Mouse (Mus musculus) thymus, postnatal 14 days (tissue): ENCODE measurements around the gene Apol6.

Experiments
- DNase-seq: peaks from one replicate; pipeline ENCODE4 v3.0.0; 2021

The Apol6 gene

GRCm38 (mm10) chr15:77044597-77045320 is at the start of gene Apol6:
Gene Apol6 (plus strand): TSS chr15:77044729.
- no peak for DNase-seq

DNA sequence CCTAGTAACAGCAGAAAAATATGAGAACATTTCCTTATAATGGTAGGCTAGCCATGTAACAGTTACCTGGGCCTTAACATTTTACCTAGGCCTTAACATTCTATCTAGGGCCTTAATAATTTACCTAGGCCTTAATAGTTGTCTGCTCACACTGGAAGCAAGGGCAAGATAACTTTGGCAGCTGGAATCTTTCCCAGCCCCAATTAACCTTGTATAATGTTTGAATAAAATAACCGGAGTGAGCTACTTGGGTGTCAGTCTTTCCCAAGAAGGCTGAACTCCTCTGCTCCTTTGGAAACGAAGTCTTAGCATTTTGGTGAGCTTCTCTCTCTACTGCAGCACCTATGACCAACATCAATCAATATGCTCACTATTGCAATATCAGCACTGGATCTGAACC is 46.5 kb upstream of the Apol6 start:
- DNase-seq = no peak

DNA sequence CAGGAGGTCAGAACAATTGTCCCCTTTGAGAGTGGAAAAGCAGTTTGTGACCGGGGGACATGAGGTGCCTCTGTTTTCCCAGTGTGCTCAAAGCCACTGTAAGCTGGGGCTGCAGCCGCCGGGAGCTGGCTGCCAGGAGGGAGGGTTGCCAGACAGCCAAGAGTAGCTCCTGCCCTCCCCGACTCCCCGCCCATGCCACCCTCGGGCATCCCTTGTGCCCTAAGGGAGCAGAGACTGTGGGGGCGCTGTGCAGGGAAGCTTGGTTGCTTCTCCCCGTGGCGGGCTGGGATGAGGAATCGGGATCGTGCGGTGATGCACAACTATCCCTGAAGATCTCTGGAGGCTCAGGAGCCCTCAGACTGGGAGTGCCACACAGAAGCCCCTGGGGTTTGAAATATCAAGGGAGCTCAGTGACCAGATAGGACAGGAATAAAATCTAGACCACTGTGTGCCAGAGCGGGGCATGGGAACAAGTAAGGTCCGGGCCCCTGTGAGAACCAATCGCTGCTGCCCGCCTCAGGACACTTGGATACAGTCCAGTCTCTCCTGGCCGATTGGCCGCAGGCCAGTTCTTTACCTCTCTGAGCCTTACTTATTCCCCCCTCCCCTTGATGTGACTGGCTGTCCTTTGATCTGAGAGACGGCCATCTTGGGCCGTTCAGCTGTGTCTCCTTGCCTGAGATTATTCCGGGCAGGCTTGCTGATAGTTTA is 45.5 kb upstream of the Apol6 start:
- DNase-seq = no peak

GRCm38 (mm10) chr15:77003173-77003867 is 41.2 kb upstream of the Apol6 start:
- no peak for DNase-seq

DNA sequence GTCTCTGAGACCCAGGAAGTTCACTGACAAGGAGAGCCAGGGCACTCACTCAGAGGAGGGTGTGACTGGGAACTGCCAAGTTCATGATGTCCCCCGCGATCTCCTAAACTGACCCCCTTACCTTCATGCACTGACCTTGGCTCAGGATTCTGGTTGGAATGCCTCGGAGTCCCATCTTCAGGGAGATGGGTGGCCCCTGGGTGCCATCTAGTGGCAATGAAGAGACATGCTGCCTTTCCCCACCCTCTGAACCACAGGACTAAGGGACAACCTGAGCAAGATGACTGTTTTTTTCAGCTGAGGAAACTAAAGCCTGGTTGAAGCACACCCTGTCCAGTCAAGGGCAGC is 40.7 kb upstream of the Apol6 start:
- DNase-seq = peak; percentile 6

GRCm38 (mm10) chr15:77008851-77009250 is 35.7 kb upstream of the Apol6 start:
- no peak for DNase-seq

DNA sequence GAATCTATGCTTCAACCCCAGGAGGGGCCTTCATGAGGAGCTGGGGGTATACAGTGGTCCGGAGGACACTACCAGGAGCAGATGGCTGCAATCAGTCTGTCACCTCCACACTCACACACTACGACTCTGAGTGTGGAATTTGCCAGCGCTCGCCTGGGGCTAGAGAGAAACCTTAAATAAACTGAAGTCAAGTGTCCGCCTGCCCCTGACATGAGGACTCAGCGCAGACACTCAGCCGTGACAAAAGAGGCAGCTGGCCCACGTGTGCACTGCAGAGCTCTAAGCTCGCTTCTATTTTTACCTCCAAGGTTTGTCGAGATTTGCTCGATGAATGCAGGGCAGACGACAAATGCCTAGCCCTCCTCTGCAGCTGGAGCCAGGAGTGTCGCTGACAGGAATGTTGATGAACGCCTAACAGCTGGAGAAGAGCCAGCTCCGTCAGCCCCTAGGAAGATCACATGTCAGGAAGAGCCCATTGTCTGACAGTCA is 30.7 kb upstream of the Apol6 start:
- DNase-seq = no peak

- DNase-seq = no peak
Measured at GRCm38 (mm10) chr15:77014431-77014830, 30.1 kb upstream of the Apol6 start.

DNA sequence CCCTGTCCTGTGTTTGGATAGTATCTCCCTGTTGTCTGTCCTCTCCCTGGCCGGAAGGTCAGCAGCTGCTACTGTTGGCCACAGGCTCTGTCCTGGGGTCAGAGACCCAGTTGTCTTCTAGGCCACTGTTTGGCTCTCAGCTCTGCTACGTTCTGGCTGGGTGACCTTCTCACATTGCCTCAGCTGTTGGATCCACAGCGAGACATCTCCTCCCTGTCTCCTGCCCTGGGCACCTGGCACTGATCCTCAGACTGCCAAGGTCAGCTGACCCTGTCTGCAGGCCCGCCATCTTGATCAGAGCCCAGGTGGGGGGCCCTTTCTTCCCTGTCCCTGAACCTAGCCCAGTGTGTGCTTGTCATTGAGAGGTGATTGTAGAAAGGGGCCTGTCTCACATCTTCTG is 29.5 kb upstream of the Apol6 start:
- DNase-seq = no peak

DNA sequence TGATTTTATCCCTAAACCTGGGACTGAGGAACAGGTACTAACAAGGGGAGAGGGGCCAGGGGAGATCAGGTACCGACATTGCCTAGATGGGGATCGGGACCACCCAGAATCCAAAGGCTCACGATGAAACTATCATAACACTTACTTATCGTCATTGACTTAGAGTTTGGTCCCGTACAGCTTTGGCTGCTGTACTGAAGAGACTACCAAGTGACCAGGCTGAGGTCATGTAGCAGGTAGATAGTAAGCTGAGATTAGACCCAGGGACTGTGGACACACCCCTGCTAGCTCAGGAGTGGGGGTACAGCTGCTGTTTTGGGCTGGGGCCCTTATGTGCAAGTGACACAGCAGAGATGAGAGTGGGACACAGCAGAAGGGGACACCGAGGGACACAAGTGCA is 28.0 kb upstream of the Apol6 start:
- DNase-seq = no peak

DNA sequence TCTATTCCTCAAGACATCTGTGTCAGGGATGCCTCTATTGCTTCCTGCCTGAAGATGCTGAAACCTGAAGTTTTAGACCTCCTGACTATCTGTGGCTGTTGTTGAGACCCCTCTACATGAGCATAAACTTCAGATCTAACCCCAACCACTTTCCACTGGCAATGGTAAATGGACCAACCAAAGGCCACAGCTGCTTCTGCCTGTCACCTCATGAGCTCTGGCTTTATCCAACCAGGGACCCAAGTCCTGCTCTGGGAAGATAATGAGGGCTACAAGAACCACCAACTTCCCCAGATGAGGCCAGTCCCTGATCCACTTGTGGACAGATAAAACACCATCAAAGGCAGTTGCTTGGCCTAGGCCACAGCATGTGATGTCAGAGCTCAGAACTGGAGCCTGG is 26.6 kb upstream of the Apol6 start:
- no peak for DNase-seq

DNA sequence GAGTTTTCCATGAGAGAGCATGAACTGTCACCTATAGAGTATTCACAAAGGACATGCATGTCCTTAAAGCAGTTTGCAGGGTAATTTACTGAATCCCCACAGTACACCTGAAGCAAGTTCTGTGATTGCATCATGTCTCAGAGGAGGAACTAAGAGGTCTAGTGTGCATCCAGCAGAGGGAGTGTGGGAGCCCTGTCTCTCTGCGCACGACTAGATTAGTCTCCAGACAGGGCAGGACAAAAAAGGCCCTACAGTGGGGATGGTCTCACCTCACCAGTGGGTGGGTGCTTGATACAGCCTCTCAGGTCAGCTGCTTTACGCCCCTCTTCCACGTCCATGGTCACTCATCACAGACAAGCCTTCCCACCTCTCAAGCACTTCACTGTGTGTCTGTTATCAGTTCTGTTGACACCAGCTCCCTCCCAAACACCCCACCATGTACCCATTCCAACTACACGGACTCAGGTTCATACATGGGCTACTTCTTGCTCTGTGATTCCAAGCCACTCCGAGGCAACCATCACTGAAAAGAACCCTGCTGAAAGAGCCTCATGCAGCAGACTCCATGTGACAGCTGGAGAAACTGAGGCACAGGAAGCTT is 25.7 kb upstream of the Apol6 start:
- DNase-seq = no peak

- no peak for DNase-seq
Measured at GRCm38 (mm10) chr15:77019533-77019932, 25.0 kb upstream of the Apol6 start.

GRCm38 (mm10) chr15:77020136-77020535 is 24.4 kb upstream of the Apol6 start:
- DNase-seq = no peak

GRCm38 (mm10) chr15:77021056-77021455 is 23.5 kb upstream of the Apol6 start:
- no peak for DNase-seq

- DNase-seq = no peak
Measured at GRCm38 (mm10) chr15:77021851-77022250, 22.7 kb upstream of the Apol6 start.

DNA sequence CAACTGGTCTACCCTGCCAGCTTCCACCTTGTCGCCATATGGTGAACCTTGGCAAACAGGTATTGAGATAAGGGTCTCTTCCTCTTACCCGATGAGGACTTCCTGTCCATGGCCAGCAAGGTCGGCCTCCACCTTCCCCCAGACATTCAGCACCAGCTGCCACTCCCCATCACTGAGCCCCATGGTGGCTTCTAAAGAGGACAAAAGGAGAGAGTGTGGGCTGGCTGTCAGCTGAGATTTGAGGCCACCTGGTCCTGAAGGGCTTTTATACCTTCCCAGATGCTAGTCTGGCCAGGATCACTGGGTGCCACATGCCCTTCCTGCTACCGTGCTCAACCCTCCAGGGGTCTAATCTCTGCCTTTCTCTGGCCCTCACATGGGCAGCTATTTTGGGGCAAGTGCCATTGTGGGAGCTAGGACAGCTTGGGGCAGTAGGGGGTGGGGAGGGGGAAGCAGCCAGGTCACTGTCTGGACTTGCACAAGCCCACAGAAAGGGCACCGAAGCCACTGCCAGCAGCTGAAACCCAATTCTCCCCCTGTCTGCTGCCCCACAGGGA is 22.1 kb upstream of the Apol6 start:
- DNase-seq = no peak

DNA sequence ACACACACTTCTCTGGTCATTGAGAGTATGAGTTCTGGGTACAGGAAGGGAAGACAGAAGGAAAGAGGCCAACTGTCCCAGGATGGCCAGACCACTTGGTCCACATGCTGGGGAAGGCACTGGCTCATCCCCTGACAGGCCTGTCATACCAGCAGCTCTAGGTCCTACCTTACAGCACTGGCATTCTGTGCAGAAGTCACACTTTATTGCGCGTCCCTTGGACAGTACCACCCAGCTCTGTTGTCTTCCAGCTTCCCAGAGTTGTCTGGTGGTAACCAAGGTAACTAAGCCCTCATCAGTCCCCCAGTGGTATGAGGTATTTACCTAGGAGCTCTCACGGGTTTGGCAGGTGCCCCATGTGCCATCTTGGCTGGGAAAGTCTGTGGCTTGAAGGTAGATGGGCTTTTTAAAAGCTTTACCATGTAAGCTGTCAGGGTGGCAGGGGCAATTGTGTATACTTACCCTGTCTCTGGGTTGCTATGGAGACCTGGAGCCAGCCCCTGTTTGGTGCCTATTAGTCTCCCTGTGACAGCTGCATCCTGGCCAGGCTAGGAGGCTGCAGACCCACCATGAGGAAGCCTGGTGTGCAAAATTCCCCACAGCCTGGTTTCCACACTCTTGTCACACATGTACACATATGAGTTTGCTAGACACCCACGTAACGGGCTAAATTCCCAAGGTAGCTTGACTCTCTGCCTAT is 18.5 kb upstream of the Apol6 start:
- DNase-seq = no peak

- no peak for DNase-seq
Measured at GRCm38 (mm10) chr15:77027117-77027516, 17.4 kb upstream of the Apol6 start.

DNA sequence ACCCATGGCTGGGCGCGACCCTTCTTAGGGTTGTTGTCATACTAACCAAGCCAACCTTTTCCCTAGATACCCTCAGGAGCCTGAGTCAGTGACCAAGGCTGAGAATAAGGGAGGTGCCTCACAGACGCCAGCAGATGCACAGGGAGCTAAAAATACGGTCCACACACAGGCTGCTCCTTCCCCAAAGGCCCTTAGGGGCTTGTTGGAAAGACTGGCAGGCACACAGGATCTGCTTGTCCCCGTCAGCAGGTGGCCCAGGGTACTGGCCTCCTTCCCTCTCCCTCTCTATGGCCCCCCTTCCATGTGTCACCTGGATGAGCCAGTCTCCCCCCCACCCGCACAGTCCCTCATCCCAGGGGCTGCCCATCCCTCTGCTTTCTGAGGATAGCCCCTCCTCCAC is 16.9 kb upstream of the Apol6 start:
- no peak for DNase-seq

DNA sequence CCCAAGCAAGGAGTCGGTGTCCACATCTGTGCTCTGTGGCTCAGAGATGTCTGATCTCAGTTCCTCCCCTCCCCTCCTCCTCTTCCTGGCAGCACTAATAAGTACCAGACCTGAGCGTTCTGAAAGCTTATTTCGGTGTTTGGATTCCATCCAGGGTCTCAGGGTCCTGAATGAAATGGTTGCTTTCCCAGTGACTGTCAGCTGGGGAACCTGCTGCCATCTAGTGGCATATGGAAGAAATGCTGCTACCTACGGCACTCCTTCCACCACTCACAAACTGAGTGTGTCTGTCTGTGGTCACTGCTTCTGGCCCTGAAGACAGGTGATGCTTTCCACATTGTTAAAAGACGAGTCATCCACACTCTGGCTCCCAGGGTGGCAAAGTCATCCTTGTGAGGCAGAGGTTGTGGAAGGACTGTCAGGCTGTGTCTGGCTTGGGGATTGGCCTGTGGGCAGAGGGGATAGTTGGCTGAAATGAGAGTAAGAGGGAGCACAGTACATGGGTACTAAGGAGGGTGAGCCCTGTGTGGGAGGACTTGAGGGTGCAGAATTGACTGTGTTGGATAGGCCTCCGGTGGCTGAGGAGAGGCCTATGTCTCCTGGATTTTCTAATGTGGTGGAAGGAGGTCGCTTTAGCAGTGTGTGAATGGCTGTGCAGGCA is 15.1 kb upstream of the Apol6 start:
- peak; percentile 10 for DNase-seq

GRCm38 (mm10) chr15:77031271-77031670 is 13.3 kb upstream of the Apol6 start:
- DNase-seq = no peak
